Mouse (Mus musculus) B cell, adult (primary cell): ENCODE measurements around the gene Acan. TPM values are rescaled to one million over a fixed set of nuclear protein-coding genes. Genes with fewer than 3 reads are reported as not detected.

ENCODE experiments used
- total RNA-seq: library from RNA; stranded (reverse); gene quantifications from 4 replicates; pipeline ENCODE4 v1.2.4, GENCODE M21; 2023; ENCODE audit not compliant: inconsistent age

Gene Acan
- total RNA-seq, result not detected in 4 replicates

DNA sequence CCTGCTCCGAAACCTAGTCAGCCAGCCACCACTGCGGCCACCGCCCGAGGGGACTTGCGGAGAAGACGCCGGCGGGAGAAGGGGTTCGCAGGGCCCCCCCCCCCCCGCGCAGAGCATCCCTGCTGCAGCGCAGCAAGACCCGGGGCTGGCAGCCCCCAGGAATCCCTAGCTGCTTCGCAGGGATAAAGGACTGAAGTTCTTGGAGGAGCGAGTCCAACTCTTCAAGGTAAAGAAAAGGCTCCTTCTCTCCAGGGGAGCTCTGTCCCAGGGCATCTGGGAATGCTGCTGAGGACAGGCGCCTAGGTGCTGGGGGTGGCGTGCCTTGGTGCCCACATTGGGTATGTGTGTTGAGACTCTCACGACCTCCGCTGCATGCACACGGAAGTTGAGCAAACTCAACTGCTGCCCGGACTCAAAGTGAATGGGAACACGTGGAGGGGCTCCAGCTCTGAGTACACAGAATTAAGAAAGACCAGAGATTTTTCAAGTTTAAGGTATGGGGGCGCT, at the start of gene Acan:
Gene Acan, plus strand, starts transcription at position 101 of the 507 bp plus-strand sequence.

DNA sequence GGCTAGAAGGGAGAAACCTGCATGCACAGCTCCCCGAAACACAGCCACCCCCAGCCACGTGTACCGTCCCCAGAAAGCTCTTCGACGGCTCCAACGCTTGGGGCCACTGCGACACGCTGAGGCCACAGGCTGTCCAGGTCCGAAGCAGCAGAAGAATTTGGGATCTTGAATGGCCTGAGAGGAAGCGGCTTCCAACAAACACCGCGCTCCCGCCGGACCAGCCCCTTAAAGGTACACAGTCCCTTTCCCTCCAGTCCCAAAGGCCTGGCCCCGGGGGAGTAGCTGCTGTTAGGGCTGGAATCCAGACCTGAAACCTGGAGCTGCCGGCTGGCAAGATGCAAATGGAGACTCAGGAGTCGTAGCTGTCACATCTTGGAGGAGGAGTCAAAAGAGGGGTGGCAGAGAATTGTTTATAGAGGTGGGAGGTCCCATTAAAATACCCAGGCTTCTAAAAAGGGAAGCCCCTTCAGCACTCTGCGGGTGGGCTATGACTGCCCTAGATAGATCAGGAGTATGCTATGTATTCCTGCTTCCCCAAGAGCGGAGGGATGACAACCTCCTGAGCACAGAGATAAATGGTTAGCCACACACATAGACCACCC, 77.7 kb downstream of the Acan start, which contains the start of gene Hapln3:
Gene Hapln3, minus strand, starts transcription at position 176 of the 602 bp plus-strand sequence.

DNA sequence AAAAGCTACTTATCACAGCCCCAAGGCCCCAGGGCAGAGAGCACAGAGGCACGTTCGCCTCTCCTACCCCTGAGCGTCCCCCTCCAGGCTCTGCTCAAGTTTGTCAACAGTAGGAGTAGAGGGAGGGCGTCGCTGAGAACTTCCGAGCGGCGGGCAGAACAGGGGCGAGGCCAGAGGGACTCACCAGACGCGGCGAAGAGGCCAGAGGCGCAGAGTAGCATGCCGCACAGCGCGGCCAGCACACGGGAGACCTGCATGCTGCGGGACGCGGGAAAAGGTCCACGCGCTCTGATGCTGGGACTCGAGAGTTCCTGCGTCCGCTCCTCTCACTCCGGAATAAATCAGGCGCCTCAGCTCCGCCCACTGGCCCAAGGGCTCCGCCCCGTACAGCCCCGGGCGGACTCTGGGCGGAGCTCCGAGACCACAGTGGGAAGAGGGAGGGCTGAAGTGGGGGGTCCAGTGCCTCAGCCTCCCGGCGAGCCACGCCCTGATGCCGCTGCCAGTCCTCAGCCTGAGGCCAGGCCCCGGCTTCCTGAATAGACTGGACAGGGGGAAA, 95.5 kb downstream of the Acan start, which contains the start of gene Mfge8:
Gene Mfge8, minus strand, starts transcription at position 350 of the 556 bp plus-strand sequence.

Other genes starting within 250 kb of the Acan start
- gene Det1, start 206.2 kb upstream of the Acan start, total RNA-seq, result 15.1 to 18.4 TPM (median 16.7 TPM) in 4 replicates
- 21.2 to 28.8 TPM (median 25.0 TPM) in 4 replicates for gene Aen, start 157.6 kb upstream of the Acan start, total RNA-seq
- 14.8 to 25.7 TPM (median 18.9 TPM) in 4 replicates for gene Isg20, start 140.1 kb upstream of the Acan start, total RNA-seq
- gene Hapln3, start 77.5 kb downstream of the Acan start, total RNA-seq, result not detected in 4 replicates
- gene Mfge8, start 95.6 kb downstream of the Acan start, total RNA-seq, result 17.6 to 27.8 TPM (median 23.5 TPM) in 4 replicates
- 68.9 to 72.4 TPM (median 70.4 TPM) in 4 replicates for gene Abhd2, start 219.7 kb downstream of the Acan start, total RNA-seq